Mouse (Mus musculus) frontal cortex, adult (tissue): ENCODE results near the gene Hopx.

Experiments used
- ATAC-seq: cut with Nextera tagmentation; 2 replicates; pipeline ENCODE4 v1.9.2; 2017; ENCODE audit warnings: mild to moderate bottlenecking, moderate library complexity, mixed read lengths; ENCODE audit not compliant: low TSS enrichment

The Hopx gene

GRCm38 (mm10) chr5:77114817-77115731 lies at the start of gene Hopx:
Hopx (minus strand) TSS chr5:77115121.
- ATAC-seq: peak; percentile 41

- no peak for ATAC-seq
These were observed 48.7 kb upstream of the Hopx start for GRCm38 (mm10) chr5:77163597-77163996.

DNA sequence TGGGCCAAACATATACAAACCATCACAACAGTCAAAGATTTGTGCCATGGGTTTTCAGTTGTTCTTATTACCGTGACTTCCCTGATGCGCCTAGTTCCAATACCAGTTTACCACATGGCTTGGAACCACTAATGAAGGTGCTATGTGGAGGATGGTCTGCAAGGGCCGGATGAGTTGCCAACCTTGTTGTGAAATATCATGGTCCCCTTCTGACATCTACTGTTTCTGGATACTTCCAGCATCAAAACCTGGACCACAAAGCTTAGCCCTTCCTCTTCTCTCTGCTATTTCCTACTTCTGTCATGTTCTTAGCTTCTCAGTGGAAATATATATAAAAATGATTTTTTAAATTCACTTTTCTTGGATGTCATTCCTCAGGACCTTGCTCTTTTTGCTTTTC lies 47.6 kb upstream of the Hopx start:
- no peak for ATAC-seq

- no peak for ATAC-seq
These were observed 43.0 kb upstream of the Hopx start for GRCm38 (mm10) chr5:77157777-77158540.

GRCm38 (mm10) chr5:77156938-77157337 lies 42.0 kb upstream of the Hopx start:
- no peak for ATAC-seq

- ATAC-seq: no peak
These were observed 40.6 kb upstream of the Hopx start for GRCm38 (mm10) chr5:77155526-77155925.

DNA sequence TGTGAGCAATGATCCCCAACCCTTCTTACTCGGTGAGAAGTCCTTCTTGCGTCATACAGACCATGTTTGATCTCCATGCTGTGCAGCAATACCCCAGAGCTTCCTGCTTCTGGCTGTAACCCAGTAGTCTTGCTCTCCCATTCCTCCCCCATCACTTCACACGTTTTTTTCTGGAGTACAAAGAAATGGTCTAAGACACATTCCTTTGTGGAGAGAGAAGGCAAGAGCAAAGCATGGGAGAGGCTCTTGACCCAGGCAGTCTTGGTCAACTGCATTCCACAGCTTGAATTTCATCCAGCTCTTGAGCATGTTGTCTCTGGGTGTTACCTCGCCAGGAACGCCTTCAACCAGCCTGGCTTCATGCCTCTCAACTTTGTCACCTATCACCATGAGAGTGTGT lies 39.9 kb upstream of the Hopx start:
- ATAC-seq: no peak

- no peak for ATAC-seq
These were observed 36.8 kb upstream of the Hopx start for GRCm38 (mm10) chr5:77151738-77152137.

- ATAC-seq: peak; percentile 92
These were observed 36.2 kb upstream of the Hopx start for GRCm38 (mm10) chr5:77151075-77151474.

- peak; percentile 87 for ATAC-seq
These were observed 33.2 kb upstream of the Hopx start for GRCm38 (mm10) chr5:77148021-77148621.

GRCm38 (mm10) chr5:77146459-77147170 lies 31.7 kb upstream of the Hopx start:
- peak; percentile 21; the same call in 1 of the 2 replicates for ATAC-seq

- no peak for ATAC-seq
These were observed 29.7 kb upstream of the Hopx start for GRCm38 (mm10) chr5:77144647-77145046.

GRCm38 (mm10) chr5:77143076-77143475 lies 28.2 kb upstream of the Hopx start:
- no peak; the same call in 1 of the 2 replicates for ATAC-seq

DNA sequence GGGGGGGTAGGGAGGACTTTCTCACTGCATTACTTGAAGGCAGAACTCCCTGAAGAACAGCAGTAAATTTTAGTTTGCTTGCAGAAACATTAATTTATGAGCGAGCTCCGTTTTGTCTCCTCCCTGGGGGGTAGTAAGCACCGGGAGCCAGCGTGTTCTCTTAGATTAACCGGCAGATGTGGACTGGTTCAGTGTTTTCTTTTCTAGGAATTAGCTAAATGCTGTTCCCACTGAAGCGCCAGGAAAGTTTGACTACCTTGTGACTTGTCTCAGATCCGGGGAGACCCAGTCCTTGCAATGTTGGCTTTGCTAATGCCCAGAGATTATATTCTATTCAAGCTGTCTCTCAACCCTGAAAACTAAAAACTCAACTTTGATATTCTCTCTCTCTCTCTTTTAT lies 26.4 kb upstream of the Hopx start:
- ATAC-seq: no peak

GRCm38 (mm10) chr5:77140861-77141260 lies 25.9 kb upstream of the Hopx start:
- ATAC-seq: no peak

DNA sequence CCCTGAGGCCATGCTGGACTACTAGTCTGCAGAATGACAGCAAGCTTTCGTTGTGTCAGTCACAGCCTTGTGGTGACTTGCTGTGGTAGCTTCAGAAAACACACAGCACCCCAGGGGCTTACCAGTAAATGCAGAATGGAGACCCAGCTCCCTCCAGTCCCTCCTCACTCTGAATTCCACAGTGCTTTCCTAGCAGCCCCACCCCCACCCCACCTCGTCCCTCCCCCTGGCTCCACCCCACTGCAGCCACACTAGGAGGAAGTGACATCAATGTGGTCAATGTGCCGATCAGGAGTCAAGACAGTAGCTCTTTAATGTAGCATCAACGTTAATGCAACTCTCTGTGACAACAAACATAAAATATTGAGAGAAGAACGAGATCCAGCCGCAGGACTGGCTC lies 25.2 kb upstream of the Hopx start:
- ATAC-seq: no peak

GRCm38 (mm10) chr5:77137701-77138265 lies 22.9 kb upstream of the Hopx start:
- ATAC-seq: 0 out of 2 replicates have a peak, but pooled peaks have one; percentile 57

DNA sequence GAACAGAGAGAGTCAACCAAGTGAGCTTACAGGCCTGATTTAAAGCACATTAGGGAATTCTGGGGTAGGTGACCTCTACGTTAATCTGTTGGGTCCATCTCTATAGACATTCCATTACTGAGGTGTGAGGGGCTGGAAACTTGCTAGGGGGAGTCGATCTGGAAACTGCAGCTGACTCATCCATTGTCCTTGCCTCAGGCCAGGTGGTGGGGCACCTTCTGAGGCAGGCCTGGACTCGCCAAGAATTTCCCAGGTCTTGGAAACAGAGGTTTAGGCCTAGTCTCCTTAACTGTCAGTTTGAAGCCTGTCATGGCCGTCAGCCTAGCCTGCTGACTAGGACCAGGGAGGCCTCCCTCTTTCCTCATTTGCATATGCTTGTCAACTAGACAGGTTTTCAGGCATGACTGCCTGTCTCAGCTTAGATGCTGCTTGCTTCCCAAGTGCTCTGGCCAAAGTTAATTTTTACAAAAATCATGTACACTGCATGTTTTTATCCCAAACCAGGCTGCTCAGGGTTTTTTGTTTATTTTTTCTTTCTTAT lies 21.8 kb upstream of the Hopx start:
- ATAC-seq: no peak

DNA sequence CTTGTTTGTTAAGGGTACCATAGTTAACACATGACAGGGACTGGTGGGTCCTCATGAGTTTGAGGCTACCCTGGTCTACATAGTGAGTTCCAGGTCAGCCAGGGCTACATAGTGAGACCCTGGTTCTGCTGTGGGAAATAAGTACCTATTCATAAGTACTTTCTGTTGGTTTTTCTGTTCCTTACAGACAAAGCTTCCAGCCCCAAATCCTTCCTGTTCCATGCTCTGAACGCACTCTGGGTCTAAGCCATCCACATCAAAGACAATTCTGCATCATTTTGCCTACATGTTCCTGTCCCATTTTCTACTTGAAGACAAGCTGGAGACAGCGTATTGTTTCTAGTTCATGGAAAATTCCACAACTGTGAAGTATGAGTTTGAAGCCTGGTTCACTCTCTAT lies 20.0 kb upstream of the Hopx start:
- no peak for ATAC-seq

- no peak for ATAC-seq
These were observed 19.5 kb upstream of the Hopx start for GRCm38 (mm10) chr5:77134465-77134864.

DNA sequence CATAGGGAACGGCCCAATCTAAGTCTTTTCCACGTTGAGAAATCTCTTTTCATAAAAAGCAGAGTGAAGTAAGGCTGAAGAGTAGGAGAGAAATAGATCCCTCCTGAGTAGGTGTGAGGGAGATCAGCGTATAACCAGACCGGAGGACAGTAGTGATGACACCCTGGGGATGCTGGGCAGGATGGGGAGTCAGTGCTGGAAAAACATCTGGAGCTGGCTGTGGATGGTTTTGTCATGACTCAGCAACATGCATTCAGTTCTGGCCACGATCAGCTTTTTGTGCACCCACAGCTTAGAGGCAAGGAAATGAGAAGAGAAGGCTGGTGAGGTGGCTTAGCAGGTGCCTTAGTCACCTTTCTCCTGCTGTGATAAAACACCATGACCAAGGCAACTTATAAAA lies 19.0 kb upstream of the Hopx start:
- 0 out of 2 replicates have a peak, but pooled peaks have one; percentile 31 for ATAC-seq
